Mouse (Mus musculus) limb, embryonic 11.5 days (tissue): ENCODE data around the gene Col5a1. TPM values are rescaled to one million over a fixed set of nuclear protein-coding genes. Genes with fewer than 3 reads are reported as not detected.

Experiments used
- ATAC-seq: fragments of 200-750 bp; cut with Nextera tagmentation; 2 replicates; pipeline ENCODE4 v1.8.0; 2017; ENCODE audit warnings: low read depth; ENCODE audit not compliant: insufficient number of reproducible peaks, low FRiP score, low TSS enrichment
- DNase-seq: peaks from one replicate; pipeline ENCODE4 v3.0.0-alpha.2; 2015; ENCODE audit warnings: low spot score
- H3K27ac ChIP-seq: fragments of 300-500 bp; sonication (generic); replicated peaks from 2 replicates; pipeline ENCODE4 v1.5.1; 2014; ENCODE audit warnings: low read depth, mild to moderate bottlenecking, low read length
- H3K27me3 ChIP-seq: fragments of 300-500 bp; sonication (generic); 2 replicates; pipeline ENCODE4 v1.6.1; 2014; ENCODE audit warnings: mild to moderate bottlenecking, low read length, mixed read lengths; ENCODE audit not compliant: control insufficient read depth, insufficient read depth
- H3K36me3 ChIP-seq: fragments of 300-500 bp; sonication (generic); 2 replicates; pipeline ENCODE4 v1.6.1; 2014; ENCODE audit warnings: mild to moderate bottlenecking, low read length, moderate library complexity, mixed read lengths; ENCODE audit not compliant: control insufficient read depth, insufficient read depth
- H3K4me1 ChIP-seq: fragments of 300-500 bp; sonication (generic); 2 replicates; pipeline ENCODE4 v1.6.1; 2014; ENCODE audit warnings: low read length, mixed read lengths; ENCODE audit not compliant: control insufficient read depth, insufficient read depth
- H3K4me2 ChIP-seq: fragments of 300-500 bp; sonication (generic); 2 replicates; pipeline ENCODE4 v1.6.1; 2014; ENCODE audit warnings: low read depth, mild to moderate bottlenecking, moderate library complexity; ENCODE audit not compliant: severe bottlenecking
- H3K4me3 ChIP-seq: fragments of 300-500 bp; sonication (generic); 2 replicates; pipeline ENCODE4 v1.5.1; 2014; ENCODE audit warnings: low read depth, low read length
- H3K9ac ChIP-seq: fragments of 300-500 bp; sonication (generic); 2 replicates; pipeline ENCODE4 v1.6.1; 2014; ENCODE audit warnings: mild to moderate bottlenecking, low read length
- H3K9me3 ChIP-seq: fragments of 300-500 bp; sonication (generic); 2 replicates; pipeline ENCODE4 v1.6.1; 2016; ENCODE audit warnings: low read length; ENCODE audit not compliant: control insufficient read depth
- WGBS: fragments of 180-500 bp; shearing (Covaris S2); extraction: QIAGEN DNeasy Blood & Tissue Kit; methylation state at CpG from one replicate; pipeline ENCODE4 v1.1.7; 2014; 5-methylcytosine and 5-hydroxymethylcytosine counted together
- polyA plus RNA-seq: library from polyadenylated mRNA; unstranded; fragments of >200 nt; fragmentation: Nextera tagmentation; extraction: Ambion mirVana; gene quantifications from 2 replicates; pipeline ENCODE4 v1.2.1, GENCODE M21; 2014

Gene Col5a1
- polyA plus RNA-seq, 1 experiment from 2014 or later, result 28.5 TPM

GRCm38 (mm10) chr2:27875231-27875630 lies 11.0 kb upstream of the Col5a1 start:
- ATAC-seq (no peak), DNase-seq (no peak)
- WGBS, result 67% methylated on average over 5 of the region's 5 CpGs
- H3K9me3 ChIP-seq, result no peaks in the 10 kb centered on the region
- no peaks in the 10 kb centered on the region for H3K36me3 ChIP-seq
- no peak overlapping the region for H3K9ac ChIP-seq
- H3K4me1 ChIP-seq, result no peaks in the 10 kb centered on the region
- H3K27ac ChIP-seq, result no peak overlapping the region
- no peak overlapping the region for H3K4me3 ChIP-seq
- no peak overlapping the region for H3K4me2 ChIP-seq
- H3K27me3 ChIP-seq, result no peaks in the 10 kb centered on the region

- DNase-seq, result no peak
- WGBS, result 72% methylated on average over 5 of the region's 5 CpGs
- no peak overlapping the region for H3K4me2 ChIP-seq
- H3K9me3 ChIP-seq, result no peaks in the 10 kb centered on the region
- ATAC-seq, result no peak
- H3K4me3 ChIP-seq, result no peak overlapping the region
- H3K27me3 ChIP-seq, result no peaks in the 10 kb centered on the region
- H3K4me1 ChIP-seq, result no peaks in the 10 kb centered on the region
- no peaks in the 10 kb centered on the region for H3K36me3 ChIP-seq
- no peak overlapping the region for H3K27ac ChIP-seq
- H3K9ac ChIP-seq, result no peak overlapping the region
Measured at GRCm38 (mm10) chr2:27875786-27876185, 10.4 kb upstream of the Col5a1 start.

GRCm38 (mm10) chr2:27876724-27877504 lies 9.3 kb upstream of the Col5a1 start:
- Histone ChIP-seq H3K27ac (no peak overlapping the region), H3K4me3 (no peak overlapping the region), H3K9ac (no peak overlapping the region), H3K36me3 (no peaks in the 10 kb centered on the region), H3K4me2 (no peak overlapping the region), H3K27me3 (no peaks in the 10 kb centered on the region), H3K4me1 (0 out of 2 replicates have a peak, but pooled peaks cover 3% of the 10 kb centered on the region), H3K9me3 (no peaks in the 10 kb centered on the region)
- 87% methylated on average over 13 of the region's 13 CpGs for WGBS
- ATAC-seq, result no peak
- DNase-seq, result no peak

DNA sequence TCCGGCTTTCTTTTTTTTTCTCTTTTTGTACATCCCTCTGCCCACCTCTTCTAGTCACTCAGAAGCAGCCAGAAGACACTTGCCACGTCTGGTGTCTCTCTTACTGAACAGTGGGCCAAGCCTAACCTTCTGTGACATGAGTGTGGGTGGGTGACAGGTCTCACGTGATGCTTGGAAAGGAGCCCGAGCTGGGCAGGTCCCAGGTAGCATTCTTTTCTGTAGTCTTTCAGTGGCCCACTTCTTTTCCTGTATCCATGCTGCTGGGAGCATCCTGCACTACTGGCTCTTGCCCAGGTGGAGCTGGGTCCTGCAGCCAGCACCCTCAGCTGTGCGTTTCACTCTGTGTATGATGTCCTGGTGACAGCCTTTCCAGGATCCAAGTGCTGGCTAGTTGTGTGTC lies 8.2 kb upstream of the Col5a1 start:
- Histone ChIP-seq H3K4me1 (0 out of 2 replicates have a peak, but pooled peaks cover 3% of the 10 kb centered on the region), H3K9ac (no peak overlapping the region), H3K36me3 (no peaks in the 10 kb centered on the region), H3K27me3 (no peaks in the 10 kb centered on the region), H3K27ac (no peak overlapping the region), H3K4me3 (no peak overlapping the region), H3K9me3 (no peaks in the 10 kb centered on the region), H3K4me2 (no peak overlapping the region)
- WGBS, result 87% methylated on average over 5 of the region's 5 CpGs
- DNase-seq (no peak), ATAC-seq (no peak)

DNA sequence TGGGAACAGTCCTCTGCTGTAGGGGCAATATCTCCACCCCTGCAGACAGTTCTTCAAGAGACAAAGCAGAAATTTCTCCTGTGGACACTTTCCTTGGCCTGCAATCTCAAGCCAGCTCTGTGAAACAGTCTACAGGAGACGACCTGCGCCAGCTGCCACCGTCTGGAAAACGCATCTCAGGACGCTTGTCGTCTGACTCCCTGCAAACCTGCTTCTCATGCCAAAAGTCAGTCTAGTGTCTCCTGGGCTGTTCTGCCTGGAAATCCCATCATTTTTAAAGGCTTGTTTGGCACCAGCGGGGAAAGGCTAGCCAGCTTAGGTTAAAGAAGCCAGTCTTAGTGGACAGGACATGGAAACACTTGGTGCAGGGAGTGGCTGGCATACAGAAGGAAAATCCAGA lies 2.9 kb upstream of the Col5a1 start:
- 62% methylated on average over 7 of the region's 7 CpGs for WGBS
- H3K9me3 ChIP-seq, result no peaks in the 10 kb centered on the region
- DNase-seq (no peak), ATAC-seq (no peak)
- peaks cover 19% of the 10 kb centered on the region for H3K4me1 ChIP-seq
- H3K4me3 ChIP-seq, result no peak overlapping the region
- no peak overlapping the region for H3K27ac ChIP-seq
- H3K27me3 ChIP-seq, result no peaks in the 10 kb centered on the region
- H3K36me3 ChIP-seq, result no peaks in the 10 kb centered on the region
- H3K4me2 ChIP-seq, result no peak overlapping the region
- H3K9ac ChIP-seq, result no peak overlapping the region

- no peak for DNase-seq
Measured at GRCm38 (mm10) chr2:27885456-27886147, 623 bp upstream of the Col5a1 start.

GRCm38 (mm10) chr2:27886608-27887460 lies 609 bp downstream of the Col5a1 start:
- Histone ChIP-seq H3K27me3 (no peaks in the 10 kb centered on the region), H3K9me3 (no peaks in the 10 kb centered on the region), H3K4me2 (peak overlapping the region; percentile 79), H3K36me3 (no peaks in the 10 kb centered on the region), H3K4me3 (peak overlapping the region; percentile 70), H3K9ac (peak overlapping the region; percentile 82), H3K27ac (peak overlapping the region; percentile 86), H3K4me1 (peaks cover 28% of the 10 kb centered on the region)
- under 1% methylated on average over 67 of the region's 67 CpGs for WGBS
- ATAC-seq, result no peak; the same call in 1 of the 2 replicates
- peak; percentile 71 for DNase-seq

More at GRCm38 (mm10) chr2:27885456-27886147, 623 bp upstream of the Col5a1 start:
- Histone ChIP-seq H3K27me3 (no peaks in the 10 kb centered on the region), H3K9ac (peak overlapping the region; percentile 82), H3K4me2 (peak overlapping the region; percentile 79), H3K4me3 (peak overlapping the region; percentile 70), H3K27ac (peak overlapping the region; percentile 74), H3K36me3 (no peaks in the 10 kb centered on the region), H3K9me3 (no peaks in the 10 kb centered on the region), H3K4me1 (peaks cover 31% of the 10 kb centered on the region)
- 17% methylated on average over 12 of the region's 12 CpGs for WGBS
- peak; percentile 67 for ATAC-seq
